Mouse (Mus musculus): ENCODE measurements around the gene Npl. TPM values are rescaled to one million over a fixed set of nuclear protein-coding genes. Genes with fewer than 3 reads are reported as not detected.

The Npl gene
- polyA plus RNA-seq, 1 experiment from 2014 or later: 17.8 TPM

DNA sequence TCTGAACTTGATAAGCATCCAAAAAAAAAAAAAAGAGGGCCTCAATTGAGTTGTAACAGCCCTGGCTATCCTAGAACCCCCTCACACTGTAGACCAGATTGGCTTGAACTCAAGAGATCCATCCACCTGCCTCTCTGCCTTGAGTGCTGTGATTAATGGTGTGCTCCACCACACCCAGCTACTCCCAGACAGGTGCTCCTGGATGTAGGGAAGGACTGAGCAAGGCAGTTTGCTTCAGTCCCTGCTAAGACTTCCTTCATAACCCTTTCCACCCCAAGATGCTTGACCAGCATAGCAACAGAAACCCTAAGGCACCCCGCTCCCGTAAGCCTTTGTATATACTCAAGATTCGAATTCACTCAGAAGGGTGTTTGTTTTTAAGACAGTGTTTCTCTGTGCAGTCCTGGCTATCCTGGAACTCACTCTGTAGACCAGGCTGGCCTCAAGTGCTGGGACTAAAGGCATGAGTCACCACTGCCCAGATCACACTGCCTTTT lies 96.7 kb downstream of the Npl start:
- WGBS: 89% methylated on average over 3 of the region's 3 CpGs
- no peaks in the 10 kb centered on the region for H3K27me3 ChIP-seq (ENCODE audit: control insufficient read depth, insufficient read depth, low read length)
- peak; percentile 44; the same call in 1 of the 2 replicates for ATAC-seq (ENCODE audit: low FRiP score, low TSS enrichment)

More for the DNA sequence above, 96.7 kb downstream of the Npl start:
- Histone ChIP-seq H3K4me1 (ENCODE audit: control insufficient read depth, insufficient read depth, low read length) (no peaks in the 10 kb centered on the region), H3K9ac (ENCODE audit: low read depth, low read length) (no peak overlapping the region), H3K36me3 (ENCODE audit: control insufficient read depth, insufficient read depth, low read length) (peaks cover 53% of the 10 kb centered on the region), H3K9me3 (ENCODE audit: control insufficient read depth, low read length) (no peaks in the 10 kb centered on the region), H3K27ac (ENCODE audit: low read depth, low read length) (no peak overlapping the region), H3K4me2 (replicated peaks; ENCODE audit: low read depth, low read length) (no peak overlapping the region), H3K4me3 (ENCODE audit: low read length) (no peak overlapping the region)

Other genes with a start within 250 kb of the Npl start
- gene Lamc1, start 217.3 kb downstream of the Npl start, polyA plus RNA-seq (2014; fragmentation: Nextera tagmentation; extraction: Ambion mirVana): 112 and 151 TPM in 2 replicates
- gene Shcbp1l, start 124.9 kb downstream of the Npl start, polyA plus RNA-seq (2014; fragmentation: Nextera tagmentation; extraction: Ambion mirVana): 0.58 and 0.71 TPM in 2 replicates
- gene Dhx9, start 62.4 kb downstream of the Npl start, polyA plus RNA-seq (2014; fragmentation: Nextera tagmentation; extraction: Ambion mirVana): 46.2 and 52.2 TPM in 2 replicates
- gene Rgs8, start 103.0 kb upstream of the Npl start, polyA plus RNA-seq (2014; fragmentation: Nextera tagmentation; extraction: Ambion mirVana): 0.04 and 0.10 TPM in 2 replicates
- gene Rgs16, start 190.3 kb upstream of the Npl start, polyA plus RNA-seq (2014; fragmentation: Nextera tagmentation; extraction: Ambion mirVana): 1.5 and 2.7 TPM in 2 replicates
- 6.5 and 7.5 TPM in 2 replicates for gene Rnasel, start 199.4 kb upstream of the Npl start, polyA plus RNA-seq (2014; fragmentation: Nextera tagmentation; extraction: Ambion mirVana)

All from kidney, embryonic 14.5 days (tissue).